Mouse (Mus musculus) left cerebral cortex, adult 9 months (tissue): ENCODE results near the gene Snrpc.
A peak's percentile ranks its signal among the peaks of the same experiment; 100 is the strongest.

ENCODE experiments used
- DNase-seq, 2 experiments: peaks; one replicate each; pipeline ENCODE4 v3.0.0; 2022; ENCODE audit warnings: low spot score in 2 of 2

Gene Snrpc

DNA sequence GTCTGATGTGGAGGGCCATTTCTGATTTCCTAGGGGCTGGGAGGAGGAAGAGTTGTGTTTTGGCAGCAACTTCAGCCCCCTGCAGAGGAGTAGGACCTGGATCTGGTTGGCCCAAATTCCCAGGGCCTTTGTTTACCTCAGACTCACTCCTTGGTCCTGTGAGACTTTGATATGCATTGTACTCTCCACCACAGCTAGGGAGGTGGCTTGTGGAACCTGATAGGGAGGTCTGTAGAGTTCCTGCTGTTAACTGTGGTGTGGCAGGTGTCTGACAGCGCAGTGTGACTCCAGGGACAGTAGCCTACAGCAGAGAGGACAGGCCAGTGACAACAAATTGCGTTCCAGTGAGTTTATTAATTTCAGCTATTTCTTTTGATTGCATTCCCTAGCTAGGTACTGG is 21.2 kb downstream of the Snrpc start:
- DNase-seq = no peak

DNA sequence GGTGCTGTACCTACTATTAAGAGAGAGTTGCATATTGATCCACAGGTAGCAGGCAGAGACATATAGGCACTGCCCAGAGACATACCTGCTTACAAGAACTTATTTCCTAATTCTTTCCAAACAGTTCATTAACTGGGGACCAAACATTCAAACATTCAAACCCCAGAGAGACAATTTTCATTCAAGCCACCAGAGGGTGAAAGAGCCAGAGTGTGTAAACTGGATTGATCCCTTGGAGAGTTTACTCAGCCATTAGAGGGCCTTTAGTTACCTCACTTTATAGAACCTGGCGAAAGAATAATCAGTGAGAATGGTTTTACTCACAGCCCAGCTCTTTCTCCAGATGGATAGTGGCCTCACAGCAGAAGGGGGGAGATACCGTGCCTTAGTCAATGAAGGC is 27.5 kb downstream of the Snrpc start:
- DNase-seq = no peak

DNA sequence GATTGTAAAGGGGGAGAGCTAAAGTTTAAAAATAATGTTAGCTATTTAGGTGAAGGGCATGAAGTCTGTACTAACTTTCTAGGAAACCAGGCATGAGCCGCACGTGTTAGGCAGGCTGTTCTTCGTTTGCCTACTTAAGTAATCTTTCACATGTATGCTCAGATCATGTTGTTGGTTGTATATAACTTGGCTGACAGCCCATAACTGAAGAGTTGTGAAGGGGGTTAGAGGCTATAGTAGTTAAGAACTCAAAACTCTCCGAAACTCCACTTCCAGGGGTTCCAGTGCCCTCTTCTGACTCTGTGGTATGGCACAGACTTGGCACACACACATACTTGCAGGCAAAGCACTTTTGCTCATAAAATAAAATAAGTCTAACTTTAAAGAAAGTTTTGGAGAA is 28.8 kb downstream of the Snrpc start:
- no peak for DNase-seq

GRCm38 (mm10) chr17:27871851-27872250 is 33.9 kb downstream of the Snrpc start:
- DNase-seq = peak; percentile 23 to 60

- no peak for DNase-seq
Observed at GRCm38 (mm10) chr17:27873583-27873982, 35.6 kb downstream of the Snrpc start.

DNA sequence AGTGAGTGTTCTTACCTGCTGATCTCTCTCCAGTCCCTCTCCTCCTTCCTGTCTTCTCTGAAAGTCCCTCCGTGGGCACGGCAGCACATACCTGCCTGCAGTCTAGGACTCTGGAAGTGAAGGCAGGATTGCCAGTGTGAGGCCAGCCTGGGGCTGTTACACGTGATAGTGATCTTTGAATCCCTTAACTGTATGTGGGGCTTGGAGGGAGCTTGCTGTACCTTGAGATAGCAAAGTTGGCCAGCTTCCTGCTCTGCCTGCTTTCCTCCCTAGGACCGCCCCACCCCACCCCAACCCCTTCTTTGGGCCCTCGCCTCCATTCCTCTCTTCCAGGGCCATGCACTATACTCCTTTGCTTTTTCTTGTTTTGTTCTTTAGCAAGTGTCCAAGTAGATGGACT is 36.6 kb downstream of the Snrpc start:
- DNase-seq = no peak

- no peak for DNase-seq
Observed at GRCm38 (mm10) chr17:27881518-27881917, 43.6 kb downstream of the Snrpc start.

- no peak for DNase-seq
Observed at GRCm38 (mm10) chr17:27883129-27883528, 45.2 kb downstream of the Snrpc start.

DNA sequence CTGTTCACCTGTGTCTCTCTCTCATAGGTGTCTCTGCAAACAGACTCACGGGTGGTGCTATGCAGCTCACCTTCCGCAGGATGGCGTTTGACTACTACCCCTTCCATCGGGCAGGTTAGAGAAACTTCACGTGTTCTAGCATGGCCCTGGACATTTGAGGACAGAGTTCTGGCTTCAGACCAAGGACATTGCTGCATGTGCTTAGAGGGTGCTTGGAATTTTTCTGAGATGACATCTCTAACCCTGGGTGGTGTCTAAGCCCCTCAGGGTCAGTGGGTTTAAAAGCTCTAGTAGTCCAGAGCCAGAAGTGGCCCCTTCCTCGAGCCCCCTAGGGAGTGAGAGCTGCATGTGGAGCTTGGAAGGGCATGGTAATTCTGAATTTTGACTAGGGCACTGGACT is 46.0 kb downstream of the Snrpc start:
- DNase-seq = no peak

DNA sequence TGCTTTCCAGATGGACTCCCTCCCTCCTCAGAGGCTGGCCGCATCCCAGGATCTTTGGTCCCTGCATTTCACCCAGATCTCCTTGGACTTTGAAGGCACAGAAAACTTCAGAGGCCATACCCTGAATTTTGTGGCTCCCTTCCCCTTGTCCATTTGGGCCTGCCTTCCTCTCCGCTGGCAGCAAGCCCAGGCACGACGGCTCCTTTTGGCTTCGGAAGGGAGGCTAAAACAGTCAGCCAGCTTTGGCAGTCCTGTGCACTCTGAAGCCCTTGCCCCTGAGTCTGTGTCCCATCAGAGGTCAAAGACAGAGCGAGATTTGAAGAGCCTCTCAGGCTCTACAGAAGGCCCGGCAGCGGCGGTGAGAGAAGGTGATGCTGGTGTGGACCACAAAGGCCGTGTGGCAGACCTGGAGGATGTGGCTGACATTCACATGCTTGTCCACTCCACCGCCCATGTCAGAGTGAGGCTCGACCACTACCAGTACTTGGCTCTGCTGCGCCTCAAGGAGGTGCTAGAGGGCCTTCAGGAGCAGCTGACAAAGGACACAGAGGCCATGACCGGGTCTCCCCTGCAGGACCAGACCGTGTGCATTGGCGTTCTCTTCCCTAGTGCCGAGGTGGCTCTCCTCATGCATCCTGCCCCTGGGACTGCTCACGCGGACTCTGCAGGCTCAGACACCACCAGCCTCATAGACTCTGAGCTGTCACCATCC is 48.7 kb downstream of the Snrpc start:
- no peak for DNase-seq
